Mouse (Mus musculus) midbrain, embryonic 15.5 days (tissue): ENCODE results near the gene Tapbp. TPM values are rescaled to one million over a fixed set of nuclear protein-coding genes. Genes with fewer than 3 reads are reported as not detected.
"Not testable (repeated sequence)": the region's sequence is repeated elsewhere in the genome, so short reads cannot be mapped to it uniquely, and the experiment has no call there.

Experiments used
- ATAC-seq: fragments of 200-750 bp; cut with Nextera tagmentation; replicated peaks from 2 replicates; pipeline ENCODE4 v1.8.0; 2017; ENCODE audit warnings: moderate TSS enrichment
- H3K27ac ChIP-seq: fragments of 300-500 bp; sonication (generic); 2 replicates; pipeline ENCODE4 v1.5.1; 2015; ENCODE audit warnings: mild to moderate bottlenecking, inconsistent platforms
- H3K27me3 ChIP-seq: fragments of 300-500 bp; sonication (generic); replicated peaks from 2 replicates; pipeline ENCODE4 v1.6.1; 2015; ENCODE audit warnings: inconsistent platforms
- H3K36me3 ChIP-seq: fragments of 300-500 bp; sonication (generic); replicated peaks from 2 replicates; pipeline ENCODE4 v1.6.1; 2015; ENCODE audit warnings: inconsistent platforms
- H3K4me1 ChIP-seq: fragments of 300-500 bp; sonication (generic); 2 replicates; pipeline ENCODE4 v1.6.1; 2015; ENCODE audit warnings: inconsistent platforms
- H3K4me2 ChIP-seq: fragments of 300-500 bp; sonication (generic); 2 replicates; pipeline ENCODE4 v1.6.1; 2015; ENCODE audit warnings: inconsistent platforms, mild to moderate bottlenecking, moderate library complexity
- H3K4me3 ChIP-seq: fragments of 300-500 bp; sonication (generic); 2 replicates; pipeline ENCODE4 v1.5.1; 2015; ENCODE audit warnings: mild to moderate bottlenecking, inconsistent platforms
- H3K9ac ChIP-seq: fragments of 300-500 bp; sonication (generic); 2 replicates; pipeline ENCODE4 v1.6.1; 2015; ENCODE audit warnings: mild to moderate bottlenecking, inconsistent platforms
- H3K9me3 ChIP-seq: fragments of 300-500 bp; sonication (generic); 2 replicates; pipeline ENCODE4 v1.6.1; 2016; ENCODE audit warnings: inconsistent platforms
- WGBS: fragments of 180-500 bp; shearing (Covaris S2); methylation state at CpG from one replicate; pipeline ENCODE4 v1.1.7; 2015; ENCODE audit warnings: mixed read lengths; 5-methylcytosine and 5-hydroxymethylcytosine counted together
- polyA plus RNA-seq: library from polyadenylated mRNA; unstranded; fragments of >200 nt; fragmentation: Nextera tagmentation; extraction: Ambion mirVana; gene quantifications from 2 replicates; pipeline ENCODE4 v1.2.1, GENCODE M21; 2015

The Tapbp gene
- polyA plus RNA-seq, result 23.6 and 28.6 TPM in 2 replicates

DNA sequence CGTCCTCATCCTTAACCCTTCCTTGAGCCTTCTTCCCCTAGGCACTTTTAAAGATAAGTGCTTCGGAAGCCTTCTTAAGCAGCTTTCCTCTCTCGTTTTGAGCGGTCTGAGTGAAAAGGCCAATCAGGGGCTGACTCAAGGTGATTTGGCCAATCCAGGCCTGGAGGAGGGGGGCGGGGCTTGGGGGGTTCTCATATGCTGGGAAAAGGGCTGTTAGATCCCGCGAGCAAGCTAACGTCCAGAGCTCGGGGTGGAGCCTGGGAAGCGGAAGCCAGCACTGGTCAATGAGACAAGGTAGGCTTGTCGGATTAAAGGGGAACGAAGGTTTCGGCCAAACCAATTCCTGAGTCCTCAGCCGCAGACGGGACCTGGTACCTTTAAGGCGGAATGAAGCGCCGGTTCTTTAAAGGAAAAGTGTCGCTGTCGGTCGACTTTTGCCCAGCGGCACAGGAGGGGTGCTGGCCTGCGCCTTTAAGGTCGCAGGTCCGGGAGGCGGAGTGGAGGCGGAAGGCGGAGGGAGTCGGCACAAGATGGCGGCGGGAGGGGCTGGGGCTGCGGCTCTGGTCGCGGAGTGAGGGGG lies at the start of gene Tapbp, which contains the start of gene Zbtb22:
Tapbp (plus strand) TSS at position 229 of the 580 bp plus-strand sequence.
Zbtb22 (plus strand) TSS at position 234 of the 580 bp plus-strand sequence.
- Histone ChIP-seq H3K36me3 (peaks cover 18% of the 10 kb centered on the region), H3K27ac (peak within 1 kb of the TSS; percentile 87), H3K4me3 (peak within 1 kb of the TSS; percentile 56), H3K9me3 (no peaks in the 10 kb centered on the region), H3K27me3 (no peaks in the 10 kb centered on the region), H3K4me1 (peaks cover 49% of the 10 kb centered on the region), H3K9ac (peak within 1 kb of the TSS; percentile 45), H3K4me2 (peak within 1 kb of the TSS; percentile 74)
- WGBS, result under 1% methylated on average over 34 of the region's 34 CpGs
- peak; percentile 92 for ATAC-seq

DNA sequence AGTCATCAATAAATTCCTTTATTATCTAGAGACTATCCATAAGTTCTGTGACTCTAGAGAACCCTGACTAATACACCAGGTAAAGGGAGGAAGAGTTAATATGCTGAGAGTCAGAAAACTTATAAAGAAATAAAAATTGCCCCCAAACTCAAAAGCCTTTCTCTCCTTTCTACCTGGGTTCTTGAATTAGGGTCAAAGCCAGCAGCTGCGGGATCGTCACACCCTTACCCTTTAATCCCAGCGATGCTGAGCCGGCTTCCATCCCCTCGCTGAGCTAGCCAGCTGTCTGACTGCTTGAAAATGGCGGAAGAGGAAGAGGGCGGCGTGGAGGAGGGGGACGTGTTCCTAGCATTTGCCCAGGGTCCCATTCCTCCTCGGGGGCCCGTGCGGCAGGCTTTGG lies 42.2 kb upstream of the Tapbp start, which contains the start of gene Gm7029:
Gm7029 (plus strand) TSS at position 301 of the 400 bp plus-strand sequence.
- not testable (repeated sequence) for H3K27ac ChIP-seq, ATAC-seq, H3K36me3 ChIP-seq, H3K9me3 ChIP-seq, H3K4me1 ChIP-seq, H3K27me3 ChIP-seq, H3K4me3 ChIP-seq, H3K4me2 ChIP-seq, H3K9ac ChIP-seq
- 82% methylated on average over 3 of the region's 12 CpGs for WGBS

DNA sequence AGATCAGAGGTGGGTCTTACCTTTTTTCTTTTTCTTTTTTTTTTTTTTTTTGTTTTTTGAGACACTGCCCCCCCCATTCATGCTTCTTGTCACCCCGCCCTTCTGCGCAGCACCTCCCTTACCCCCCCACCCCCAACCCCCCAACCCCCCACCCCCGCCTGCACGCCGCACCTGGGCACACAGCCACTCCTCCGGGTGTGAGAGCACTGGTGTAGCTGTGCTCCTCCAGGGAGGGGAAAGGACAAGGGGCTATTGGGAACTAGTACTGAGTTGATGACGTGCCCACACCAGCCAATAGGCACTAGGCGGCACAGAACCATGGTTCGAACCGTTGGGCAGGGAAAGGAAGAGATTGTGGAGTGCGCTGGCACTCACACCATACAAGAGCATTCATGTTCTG lies 41.3 kb upstream of the Tapbp start:
- 91% methylated on average over 11 of the region's 11 CpGs for WGBS
- Histone ChIP-seq H3K9me3 (no peaks in the 10 kb centered on the region), H3K9ac (no peak overlapping the region), H3K4me1 (no peaks in the 10 kb centered on the region), H3K27ac (no peak overlapping the region), H3K36me3 (no peaks in the 10 kb centered on the region), H3K4me2 (no peak overlapping the region), H3K27me3 (no peaks in the 10 kb centered on the region), H3K4me3 (no peak overlapping the region)
- no peak for ATAC-seq

DNA sequence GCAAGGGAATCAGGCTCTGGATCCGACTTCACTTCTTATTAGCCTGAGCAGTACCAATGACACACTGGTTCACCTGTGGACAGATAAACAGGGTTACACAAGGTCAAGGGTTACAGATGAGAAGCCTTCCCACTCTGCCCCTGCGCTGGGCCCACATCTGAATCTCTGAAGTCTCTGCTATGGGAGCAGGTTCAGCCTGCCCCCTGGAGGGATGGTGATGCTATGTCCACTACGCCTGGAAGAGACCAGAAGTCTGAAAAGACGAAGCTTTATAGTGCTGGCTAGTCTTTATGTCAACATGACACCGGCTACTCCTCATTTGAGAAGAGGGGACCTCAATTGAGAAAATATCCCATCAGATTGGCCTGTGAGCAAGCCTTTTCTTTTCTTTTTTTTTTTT lies 39.9 kb upstream of the Tapbp start:
- H3K27me3 ChIP-seq, H3K9ac ChIP-seq, H3K9me3 ChIP-seq, H3K4me1 ChIP-seq, H3K36me3 ChIP-seq, H3K4me3 ChIP-seq, H3K4me2 ChIP-seq, H3K27ac ChIP-seq, ATAC-seq: not testable (repeated sequence)
- 80% methylated on average over 5 of the region's 5 CpGs for WGBS

- not testable (repeated sequence) for H3K4me2 ChIP-seq, H3K4me1 ChIP-seq, H3K9ac ChIP-seq, H3K9me3 ChIP-seq, H3K36me3 ChIP-seq, H3K27me3 ChIP-seq, H3K27ac ChIP-seq, ATAC-seq, H3K4me3 ChIP-seq
- WGBS, result 90% methylated on average over 10 of the region's 11 CpGs
These were observed 31.4 kb upstream of the Tapbp start for GRCm38 (mm10) chr17:33884320-33884719.

DNA sequence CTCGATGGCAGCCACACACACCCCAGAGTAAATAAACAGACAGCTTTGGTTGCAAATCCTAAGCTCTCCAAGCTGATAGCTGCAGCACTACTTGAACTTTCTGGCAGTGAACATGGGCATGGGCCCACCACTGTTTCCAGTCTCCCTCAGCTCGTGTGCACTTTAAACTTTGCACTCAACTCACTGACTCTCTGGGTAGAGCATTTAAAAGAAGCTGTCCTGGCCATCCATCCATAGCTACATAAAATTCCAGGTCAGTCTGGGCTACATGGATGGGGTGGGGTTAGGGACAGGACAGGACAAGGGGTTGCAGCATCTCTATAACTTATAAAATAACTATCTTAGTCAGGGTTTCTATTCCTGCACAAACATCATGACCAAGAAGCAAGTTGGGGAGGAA lies 27.9 kb upstream of the Tapbp start:
- not testable (repeated sequence) for H3K36me3 ChIP-seq, H3K9me3 ChIP-seq, H3K27me3 ChIP-seq, H3K9ac ChIP-seq, H3K4me1 ChIP-seq, H3K4me3 ChIP-seq, ATAC-seq, H3K27ac ChIP-seq, H3K4me2 ChIP-seq
- 82% methylated on average over 2 of the region's 2 CpGs for WGBS

- H3K9ac ChIP-seq, H3K4me1 ChIP-seq, H3K4me2 ChIP-seq, H3K4me3 ChIP-seq, H3K27ac ChIP-seq, ATAC-seq, H3K27me3 ChIP-seq, H3K36me3 ChIP-seq, H3K9me3 ChIP-seq: not testable (repeated sequence)
These were observed 27.5 kb upstream of the Tapbp start for GRCm38 (mm10) chr17:33888230-33888629.

GRCm38 (mm10) chr17:33889941-33890532 lies 25.7 kb upstream of the Tapbp start:
- H3K36me3 ChIP-seq, H3K27ac ChIP-seq, H3K4me1 ChIP-seq, ATAC-seq, H3K27me3 ChIP-seq, H3K9me3 ChIP-seq: not testable (repeated sequence)
- Histone ChIP-seq H3K4me3 (peak overlapping the region; percentile 61), H3K4me2 (peak overlapping the region; percentile 84), H3K9ac (peak overlapping the region; percentile 32)
- under 1% methylated on average over 44 of the region's 44 CpGs for WGBS

DNA sequence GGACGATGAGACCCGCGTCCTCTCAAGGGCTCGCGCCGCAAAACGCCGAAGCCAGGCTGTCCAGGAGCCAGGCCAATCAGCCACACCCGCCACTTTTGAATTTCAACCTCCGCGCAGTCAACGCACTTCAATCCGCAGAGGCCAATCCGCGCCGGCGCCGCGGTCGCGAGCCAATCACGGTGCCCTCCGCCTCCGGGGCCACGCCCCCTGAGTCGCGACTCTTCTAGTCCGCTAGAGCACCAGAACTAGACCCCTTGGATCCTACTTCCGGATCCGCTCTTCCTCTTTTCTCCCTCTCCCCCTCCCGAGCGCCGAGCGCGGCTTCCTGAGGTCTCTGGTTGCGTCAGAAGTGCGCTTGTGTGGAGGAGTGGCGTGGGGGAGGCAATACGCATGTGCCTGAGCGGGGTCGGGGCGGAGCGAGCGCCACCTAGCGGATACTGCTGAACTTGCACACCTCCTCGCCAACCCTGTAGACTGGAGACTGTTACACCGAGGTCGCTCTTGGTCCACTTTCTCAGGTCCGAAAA lies 25.1 kb upstream of the Tapbp start, which contains the start of gene Kifc1:
Kifc1 (minus strand) TSS at position 129 of the 527 bp plus-strand sequence.
- Histone ChIP-seq H3K4me2 (peak within 1 kb of the TSS; percentile 84), H3K4me3 (peak within 1 kb of the TSS; percentile 61), H3K9ac (peak within 1 kb of the TSS; percentile 32), H3K27me3 (no peaks in the 10 kb centered on the region), H3K9me3 (no peaks in the 10 kb centered on the region), H3K27ac (no peak within 1 kb of the TSS), H3K36me3 (no peaks in the 10 kb centered on the region), H3K4me1 (peaks cover 7% of the 10 kb centered on the region)
- under 1% methylated on average over 48 of the region's 49 CpGs for WGBS
- peak; percentile 100 for ATAC-seq

- Histone ChIP-seq H3K36me3 (no peaks in the 10 kb centered on the region), H3K4me2 (no peak overlapping the region), H3K27ac (no peak overlapping the region), H3K4me3 (no peak overlapping the region), H3K27me3 (no peaks in the 10 kb centered on the region), H3K4me1 (peaks cover 7% of the 10 kb centered on the region), H3K9ac (no peak overlapping the region), H3K9me3 (no peaks in the 10 kb centered on the region)
- no peak for ATAC-seq
- WGBS, result 69% methylated on average over 2 of the region's 2 CpGs
These were observed 24.3 kb upstream of the Tapbp start for GRCm38 (mm10) chr17:33891357-33891756.

DNA sequence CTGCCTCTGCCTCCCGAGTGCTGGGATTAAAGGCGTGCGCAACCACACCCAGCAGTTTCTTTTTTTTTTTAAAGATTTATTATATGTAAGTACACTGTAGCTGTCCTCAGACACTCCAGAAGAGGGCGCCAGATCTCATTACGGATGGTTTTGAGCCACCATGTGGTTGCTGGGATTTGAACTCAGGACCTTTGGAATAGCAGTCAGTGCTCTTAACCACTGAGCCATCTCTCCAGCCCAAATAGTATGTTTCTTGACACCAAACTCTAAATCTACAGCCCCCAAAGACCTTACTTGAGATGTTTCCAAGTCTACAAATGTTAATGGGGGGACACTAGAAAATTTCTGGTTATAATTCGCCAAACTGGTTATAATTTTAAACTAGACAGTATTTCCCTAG lies 23.8 kb upstream of the Tapbp start:
- H3K4me2 ChIP-seq, H3K9me3 ChIP-seq, H3K36me3 ChIP-seq, H3K9ac ChIP-seq, H3K4me1 ChIP-seq, H3K27ac ChIP-seq, H3K4me3 ChIP-seq, H3K27me3 ChIP-seq, ATAC-seq: not testable (repeated sequence)
- 70% methylated on average over 6 of the region's 6 CpGs for WGBS

DNA sequence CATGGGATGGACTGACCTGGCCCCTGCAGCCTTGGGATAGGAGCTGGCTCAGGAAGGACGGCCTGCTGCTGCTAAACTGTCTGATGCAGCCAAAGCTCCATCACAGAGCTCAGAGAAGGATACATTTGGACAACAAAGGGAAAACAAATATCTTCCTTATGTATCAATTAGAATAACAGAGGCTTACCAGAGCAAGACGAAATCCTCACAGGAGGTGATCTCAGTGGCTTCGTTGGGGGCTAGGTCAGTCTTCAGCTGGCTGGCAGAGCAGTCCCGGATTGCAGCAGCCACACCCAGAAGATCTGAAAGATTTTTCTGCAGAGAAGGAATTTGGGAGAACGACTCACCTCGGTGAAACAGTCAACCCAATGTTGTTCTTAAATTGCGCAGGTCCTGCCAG lies 23.3 kb upstream of the Tapbp start:
- Histone ChIP-seq H3K27ac (no peak overlapping the region), H3K27me3 (no peaks in the 10 kb centered on the region), H3K9ac (no peak overlapping the region), H3K9me3 (no peaks in the 10 kb centered on the region), H3K4me3 (no peak overlapping the region), H3K36me3 (no peaks in the 10 kb centered on the region), H3K4me2 (no peak overlapping the region), H3K4me1 (peaks cover 7% of the 10 kb centered on the region)
- no peak for ATAC-seq
- WGBS, result 14% methylated on average over 7 of the region's 7 CpGs

DNA sequence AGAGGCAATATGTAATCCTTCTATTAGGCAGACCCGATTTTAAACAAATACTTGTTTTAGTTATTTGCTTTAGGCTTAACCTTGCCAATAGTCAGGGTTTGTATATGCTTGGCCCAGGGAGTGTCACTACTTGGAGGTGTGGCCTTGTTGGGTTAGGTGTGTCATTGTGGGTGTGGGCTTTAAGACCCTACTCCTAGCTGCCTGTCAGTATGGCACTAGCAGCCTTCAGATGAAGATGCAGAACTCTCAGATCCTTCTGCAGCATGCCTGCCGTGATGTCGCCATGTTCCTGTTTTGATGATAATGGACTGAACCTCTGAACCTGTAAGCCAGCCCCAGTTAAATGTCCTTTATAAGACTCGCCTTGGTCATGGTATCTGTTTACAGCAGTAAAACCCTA lies 22.7 kb upstream of the Tapbp start:
- H3K4me3 ChIP-seq, H3K9me3 ChIP-seq, H3K27me3 ChIP-seq, ATAC-seq, H3K9ac ChIP-seq, H3K4me1 ChIP-seq, H3K36me3 ChIP-seq, H3K27ac ChIP-seq, H3K4me2 ChIP-seq: not testable (repeated sequence)
- WGBS, result 75% methylated on average over 4 of the region's 4 CpGs
